Mouse (Mus musculus) spleen, adult 10 weeks (tissue): ENCODE results near the gene Sh2d3c. TPM values are rescaled to one million over a fixed set of nuclear protein-coding genes. Genes with fewer than 3 reads are reported as not detected.

Source experiments
- polyA plus RNA-seq: library from polyadenylated mRNA; stranded (reverse); fragments of 350-450 nt; fragmentation: Illumina TruSeq; extraction: RNeasy Lipid Tissue Mini Kit (QIAGEN cat#74804); gene quantifications from one replicate; pipeline ENCODE4 v1.2.3, GENCODE M21; 2015; ENCODE audit warnings: low replicate concordance; ENCODE audit not compliant: insufficient read depth

Gene Sh2d3c
- polyA plus RNA-seq = 19.7 TPM

DNA sequence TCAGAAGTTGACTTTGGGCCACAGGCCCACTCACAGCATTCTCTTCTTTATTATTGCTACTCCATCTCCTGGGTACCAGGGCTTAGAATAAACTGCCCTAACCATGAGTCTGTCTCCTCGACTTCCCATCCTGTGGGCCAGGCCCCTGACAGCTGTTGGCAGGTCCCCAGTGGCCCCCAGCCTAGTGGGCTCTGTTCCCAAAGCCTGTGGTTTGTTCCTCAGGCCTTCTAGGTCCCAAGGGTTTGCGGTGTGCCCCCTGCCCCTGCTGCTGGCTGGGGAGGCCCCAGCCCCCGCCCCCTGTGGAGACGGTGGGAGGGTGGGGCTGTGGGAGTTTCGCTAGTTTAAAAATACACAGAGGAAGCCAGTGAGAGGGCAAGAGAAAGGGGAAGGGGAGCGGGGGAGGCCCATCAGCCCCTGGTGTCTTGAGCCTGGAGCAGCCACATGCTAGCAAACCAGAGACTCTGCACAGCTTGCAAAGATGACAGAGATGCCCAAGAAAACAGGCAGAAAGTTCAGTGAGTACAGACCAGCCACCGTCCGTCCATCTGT, at the start of gene Sh2d3c:
Gene Sh2d3c (plus strand): TSS at position 375 of the 549 bp plus-strand sequence.

DNA sequence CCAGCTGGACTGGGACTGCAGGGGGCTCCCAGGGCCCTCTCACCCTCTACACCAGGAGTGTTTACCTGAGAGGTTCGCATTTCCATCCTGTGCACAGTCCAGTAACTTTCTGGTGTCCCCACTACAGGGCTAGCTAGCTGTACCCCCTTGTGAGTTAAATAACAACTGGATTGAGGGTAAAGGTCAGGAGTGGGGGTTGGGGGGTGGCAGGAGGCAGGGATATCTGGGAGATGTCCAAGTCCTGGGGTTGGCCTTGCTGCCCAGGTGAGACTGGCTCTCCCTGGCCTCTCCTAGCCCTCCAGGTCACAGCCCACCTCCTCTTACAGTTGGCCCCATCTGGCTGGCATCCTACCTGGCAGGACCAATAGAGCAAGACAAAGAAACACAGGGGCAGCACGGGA, 16.8 kb upstream of the Sh2d3c start, which contains the start of gene Fpgs:
Gene Fpgs (minus strand): TSS at position 125 of the 401 bp plus-strand sequence.

DNA sequence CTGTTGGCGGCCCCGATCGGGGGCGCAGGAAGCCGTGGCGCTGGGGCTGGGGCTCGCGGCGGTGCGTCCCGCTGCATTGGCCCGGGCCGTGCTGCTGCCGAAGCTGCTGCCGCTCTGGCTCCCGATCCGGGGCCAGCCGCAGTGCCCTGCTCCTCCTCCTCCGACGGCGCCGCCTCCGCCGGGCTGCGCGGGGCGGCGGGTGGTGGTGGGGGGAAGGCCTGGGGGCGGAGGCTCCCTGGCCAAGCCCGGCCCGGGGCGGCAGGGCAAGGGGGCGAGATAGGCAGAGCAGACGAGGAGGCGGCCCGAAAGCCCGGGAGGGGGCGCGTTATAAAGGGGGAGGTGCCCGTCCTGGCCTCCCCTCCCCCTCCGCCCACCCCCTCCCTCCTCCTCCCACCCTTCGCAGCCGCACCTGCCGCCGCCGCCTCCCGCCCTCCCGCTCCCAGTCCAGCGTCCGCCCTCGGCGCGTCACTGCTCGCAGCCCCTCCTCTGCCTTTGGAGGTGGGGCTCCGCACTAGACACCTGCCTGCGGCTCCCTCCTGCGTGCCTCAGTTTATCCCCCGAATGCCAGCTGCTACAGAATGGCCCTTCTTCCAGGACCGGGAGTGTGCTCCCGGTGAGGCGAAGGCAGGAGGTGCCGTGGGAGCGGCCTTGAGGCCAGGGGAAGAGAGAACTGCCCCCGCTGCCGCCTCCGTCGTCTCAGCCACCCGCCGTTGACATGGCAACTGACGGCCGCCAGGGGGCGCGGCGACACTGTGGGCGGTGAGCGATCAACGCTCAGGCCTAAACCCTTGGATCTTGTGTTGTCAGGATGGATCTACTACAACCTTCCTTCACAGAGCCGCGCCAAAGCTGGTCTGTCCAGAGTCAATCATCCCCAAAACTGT, 7.7 kb upstream of the Sh2d3c start, which contains the start of gene Cdk9:
Gene Cdk9 (minus strand): TSS at position 143 of the 884 bp plus-strand sequence.

DNA sequence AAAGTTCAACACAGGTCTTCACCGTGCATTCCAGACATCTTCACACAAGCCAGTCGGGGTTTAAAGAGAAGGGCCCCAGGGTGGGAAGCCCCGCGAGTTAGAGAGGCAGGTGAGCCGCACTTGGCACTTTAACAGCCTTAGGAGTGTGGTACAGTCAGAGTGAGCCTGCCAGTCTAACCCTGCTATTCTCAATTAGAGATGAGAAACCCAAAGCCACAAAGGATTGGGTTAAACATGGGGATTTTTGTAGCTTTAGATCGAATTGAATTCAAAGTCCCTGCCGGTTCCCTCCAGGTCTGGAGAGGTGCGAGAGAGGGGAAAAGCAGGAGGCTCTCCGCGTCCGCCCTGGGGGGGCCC, 20.0 kb downstream of the Sh2d3c start, which contains the start of gene 6330409D20Rik:
Gene 6330409D20Rik (minus strand): TSS at position 101 of the 357 bp plus-strand sequence.

DNA sequence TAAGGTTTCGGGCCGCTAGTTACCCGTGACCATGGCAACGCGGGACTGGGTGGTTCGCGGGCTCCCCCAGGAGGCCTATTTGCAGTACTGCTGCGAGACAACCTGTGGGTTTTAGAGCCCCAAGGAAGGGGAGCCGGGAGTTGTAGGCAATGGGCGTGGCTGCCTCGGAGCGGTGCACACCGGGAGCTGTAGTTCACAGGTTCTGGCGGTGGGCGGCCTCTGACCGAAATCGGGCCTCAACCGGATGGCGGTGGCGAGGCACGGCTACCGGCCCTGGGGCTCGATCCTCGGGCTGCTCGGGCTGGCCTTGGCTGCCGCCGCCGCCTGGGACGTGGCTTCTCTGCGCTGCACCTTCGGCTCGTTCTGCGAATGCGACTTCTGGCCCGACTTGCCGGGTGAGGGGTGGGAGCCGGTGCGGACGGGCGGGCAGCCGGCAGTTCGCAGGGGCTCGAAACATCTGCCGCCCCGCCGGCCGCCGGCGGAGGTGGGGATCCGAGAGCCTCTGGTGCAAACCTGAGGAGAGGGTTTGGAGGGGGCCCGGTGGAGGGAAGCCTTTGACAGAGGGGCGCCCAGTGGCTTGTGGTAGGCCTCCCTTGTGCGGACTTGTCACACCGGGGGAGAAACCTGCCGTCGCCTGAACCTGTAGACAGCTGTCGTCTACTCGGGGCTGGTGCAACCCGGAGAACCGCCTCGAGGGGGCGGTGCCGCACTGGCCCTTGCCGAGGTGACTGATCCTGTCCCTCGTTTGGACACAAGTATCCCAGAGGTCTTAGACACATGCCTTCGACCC, 36.4 kb downstream of the Sh2d3c start, which contains the start of gene Tor2a:
Gene Tor2a (plus strand): TSS at position 179 of the 790 bp plus-strand sequence.

DNA sequence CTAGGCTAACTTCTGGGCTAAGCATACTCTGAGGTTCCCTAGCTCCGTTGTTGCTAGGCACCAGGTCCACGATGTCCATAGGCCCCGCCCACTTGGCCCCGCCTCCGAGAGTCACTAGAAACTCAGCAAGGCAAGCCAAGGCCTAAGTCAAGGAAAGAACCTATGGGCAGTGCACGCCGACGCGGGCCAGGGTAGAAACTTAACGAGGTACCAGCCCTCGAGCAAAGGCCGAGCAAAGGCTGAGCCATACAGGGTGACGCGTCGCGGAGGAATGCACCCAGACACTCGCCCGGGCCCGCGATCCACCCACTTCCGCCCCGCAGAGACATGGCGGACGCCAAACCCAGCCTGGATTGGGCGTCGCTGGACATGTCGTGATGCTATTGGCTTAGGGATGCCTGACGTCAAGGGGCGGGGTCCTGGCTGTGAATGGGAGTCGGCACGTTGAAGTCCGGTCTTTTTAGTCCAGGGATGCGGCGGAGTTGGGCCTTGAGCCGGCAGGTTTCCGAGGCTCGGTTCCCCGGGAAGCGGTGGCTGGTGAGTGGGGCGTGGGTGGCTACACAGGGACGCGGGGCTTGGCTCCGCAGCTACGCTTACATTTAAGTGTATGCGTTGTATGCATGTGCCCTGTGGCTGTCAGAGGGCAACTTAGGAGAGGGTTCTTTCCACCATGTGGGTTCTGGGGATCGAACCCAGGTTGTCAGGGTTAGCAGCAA, 54.7 kb downstream of the Sh2d3c start, which contains the start of the genes Ttc16 and Ptrh1:
Gene Ttc16 (minus strand): TSS at position 275 of the 716 bp plus-strand sequence.
Gene Ptrh1 (plus strand): TSS at position 428 of the 716 bp plus-strand sequence.

DNA sequence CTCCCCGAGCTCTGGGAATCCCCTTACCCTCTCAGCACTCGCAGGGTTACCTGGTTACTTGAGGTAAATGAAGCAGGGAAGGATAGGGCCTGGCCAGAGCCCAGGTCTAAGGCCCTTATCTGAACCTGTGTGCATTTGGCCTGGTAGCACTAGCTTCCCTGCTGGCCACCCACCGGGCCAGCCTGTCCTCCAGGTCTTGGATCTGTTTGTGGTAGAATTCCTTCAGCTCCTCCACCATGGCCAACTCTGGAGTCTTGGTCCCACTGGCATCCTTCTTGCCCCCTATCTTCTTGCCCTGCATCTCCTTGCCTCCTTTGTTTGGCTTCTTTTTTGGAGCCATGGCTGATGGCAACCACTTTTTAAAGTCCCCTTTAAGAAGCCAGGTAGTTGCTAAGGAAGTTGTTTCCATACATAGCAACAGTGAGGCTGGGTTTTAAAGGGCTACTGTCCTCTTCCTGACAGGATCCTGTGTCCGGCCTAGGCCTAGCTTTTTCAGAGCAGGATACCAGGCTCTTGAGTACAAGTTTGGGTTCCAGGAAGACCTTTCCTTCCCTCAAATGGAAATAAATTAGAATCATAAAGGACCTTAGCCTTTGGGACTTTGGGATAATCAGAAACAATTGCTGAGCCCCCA, 63.3 kb downstream of the Sh2d3c start, which contains the start of gene Cfap157:
Gene Cfap157 (minus strand): TSS at position 381 of the 634 bp plus-strand sequence.

Other genes starting within 250 kb of the Sh2d3c start
- 28.0 TPM for gene Fam102a, start 185.7 kb upstream of the Sh2d3c start, polyA plus RNA-seq
- 56.7 TPM for gene Dpm2, start 150.2 kb upstream of the Sh2d3c start, polyA plus RNA-seq
- gene Pip5kl1, start 146.3 kb upstream of the Sh2d3c start, polyA plus RNA-seq = not detected
- gene 9430097D07Rik, start 145.4 kb upstream of the Sh2d3c start, polyA plus RNA-seq = 0.15 TPM
- 16.1 TPM for gene St6galnac4, start 134.0 kb upstream of the Sh2d3c start, polyA plus RNA-seq
- gene St6galnac6, start 121.3 kb upstream of the Sh2d3c start, polyA plus RNA-seq = 11.3 TPM
- gene Ak1, start 99.3 kb upstream of the Sh2d3c start, polyA plus RNA-seq = 6.3 TPM
- gene Eng, start 74.5 kb upstream of the Sh2d3c start, polyA plus RNA-seq = 19.9 TPM
- gene Fpgs, start 16.9 kb upstream of the Sh2d3c start, polyA plus RNA-seq = 9.0 TPM
- gene Cdk9, start 8.0 kb upstream of the Sh2d3c start, polyA plus RNA-seq = 102 TPM
- not detected for gene 6330409D20Rik, start 20.0 kb downstream of the Sh2d3c start, polyA plus RNA-seq
- gene Tor2a, start 36.2 kb downstream of the Sh2d3c start, polyA plus RNA-seq = 12.6 TPM
- gene Ttc16, start 54.6 kb downstream of the Sh2d3c start, polyA plus RNA-seq = 0.12 TPM
- 2.1 TPM for gene Ptrh1, start 54.7 kb downstream of the Sh2d3c start, polyA plus RNA-seq
- gene Cfap157, start 63.4 kb downstream of the Sh2d3c start, polyA plus RNA-seq = not detected
- gene Stxbp1, start 126.2 kb downstream of the Sh2d3c start, polyA plus RNA-seq = 7.0 TPM
- gene Fam129b, start 155.1 kb downstream of the Sh2d3c start, polyA plus RNA-seq = 3.2 TPM
- 2,666 TPM for gene Rpl12, start 240.5 kb downstream of the Sh2d3c start, polyA plus RNA-seq
- 5.3 TPM for gene Lrsam1, start 240.6 kb downstream of the Sh2d3c start, polyA plus RNA-seq